Mouse (Mus musculus): ENCODE data around the gene Kcnq4. TPM values are rescaled to one million over a fixed set of nuclear protein-coding genes. Genes with fewer than 3 reads are reported as not detected.

Gene Kcnq4
- polyA plus RNA-seq, 1 experiment from 2014 or later: 3.5 TPM

GRCm38 (mm10) chr4:120743636-120744035, 4.8 kb downstream of the Kcnq4 start:
- H3K27me3 ChIP-seq: peaks cover 65% of the 10 kb centered on the region
- peaks cover 32% of the 10 kb centered on the region for H3K4me1 ChIP-seq

GRCm38 (mm10) chr4:120741303-120741702, 7.1 kb downstream of the Kcnq4 start:
- no peak overlapping the region for H3K27ac ChIP-seq
- H3K4me2 ChIP-seq: no peak overlapping the region
- H3K9ac ChIP-seq: no peak overlapping the region
- H3K36me3 ChIP-seq (replicated peaks): no peaks in the 10 kb centered on the region
- no peak overlapping the region for H3K4me3 ChIP-seq (replicated peaks)
- peaks cover 58% of the 10 kb centered on the region for H3K27me3 ChIP-seq
- no peaks in the 10 kb centered on the region for H3K9me3 ChIP-seq
- ATAC-seq (ENCODE audit: low FRiP score): no peak
- 73% methylated on average over 6 of the region's 6 CpGs for WGBS
- H3K4me1 ChIP-seq: peaks cover 9% of the 10 kb centered on the region

More at GRCm38 (mm10) chr4:120743636-120744035, 4.8 kb downstream of the Kcnq4 start:
- no peak overlapping the region for H3K4me3 ChIP-seq (replicated peaks)
- no peak overlapping the region for H3K27ac ChIP-seq
- H3K9ac ChIP-seq: no peak overlapping the region
- WGBS: 67% methylated on average over 3 of the region's 3 CpGs
- no peaks in the 10 kb centered on the region for H3K9me3 ChIP-seq
- H3K4me2 ChIP-seq: no peak overlapping the region
- ATAC-seq (ENCODE audit: low FRiP score): no peak
- no peaks in the 10 kb centered on the region for H3K36me3 ChIP-seq (replicated peaks)

DNA sequence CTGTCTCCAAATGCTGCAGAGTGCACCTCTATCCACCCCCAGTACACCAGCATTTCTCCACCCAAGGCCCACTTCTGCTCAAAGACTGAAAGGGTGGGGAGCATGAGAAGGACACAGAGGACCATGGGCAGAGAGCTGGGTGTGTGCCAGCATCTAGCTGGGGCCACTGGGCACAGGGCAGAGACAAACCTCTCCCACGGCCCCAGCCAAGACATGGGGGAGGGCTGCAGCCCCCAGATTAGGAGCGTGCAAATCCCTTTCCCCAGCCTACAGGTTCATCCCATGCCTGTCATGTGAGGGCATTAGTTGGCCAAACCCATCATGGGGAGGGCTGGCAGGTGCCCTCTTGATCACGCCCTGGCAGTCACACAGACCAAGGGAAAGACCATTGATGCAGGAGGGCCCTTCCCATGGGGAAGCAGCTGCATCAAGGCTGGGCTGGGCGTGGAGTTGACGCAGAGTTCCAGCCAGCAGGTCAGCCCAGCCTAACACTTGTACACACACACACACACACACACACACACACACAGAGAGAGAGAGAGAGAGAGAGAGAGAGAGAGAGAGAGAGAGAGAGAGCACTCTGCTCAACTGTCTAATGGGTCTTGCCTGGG, 14.3 kb downstream of the Kcnq4 start:
- Histone ChIP-seq H3K4me1 (peaks cover 24% of the 10 kb centered on the region), H3K9me3 (no peaks in the 10 kb centered on the region), H3K9ac (no peak overlapping the region), H3K27me3 (peaks cover 66% of the 10 kb centered on the region), H3K27ac (no peak overlapping the region), H3K4me2 (no peak overlapping the region), H3K4me3 (replicated peaks) (no peak overlapping the region), H3K36me3 (replicated peaks) (no peaks in the 10 kb centered on the region)
- 75% methylated on average over 5 of the region's 5 CpGs for WGBS
- no peak for ATAC-seq (ENCODE audit: low FRiP score)

- Histone ChIP-seq H3K4me2 (no peak overlapping the region), H3K9ac (no peak overlapping the region), H3K27me3 (peaks cover 60% of the 10 kb centered on the region), H3K4me1 (peaks cover 24% of the 10 kb centered on the region), H3K36me3 (replicated peaks) (no peaks in the 10 kb centered on the region), H3K4me3 (replicated peaks) (no peak overlapping the region), H3K27ac (no peak overlapping the region), H3K9me3 (no peaks in the 10 kb centered on the region)
- ATAC-seq (ENCODE audit: low FRiP score): no peak
- 82% methylated on average over 6 of the region's 6 CpGs for WGBS
Measured at GRCm38 (mm10) chr4:120732737-120733136, 15.7 kb downstream of the Kcnq4 start.

- H3K4me1 ChIP-seq: peaks cover 24% of the 10 kb centered on the region
- peak overlapping the region; percentile 63 for H3K9ac ChIP-seq
- H3K4me3 ChIP-seq (replicated peaks): peak overlapping the region; percentile 51
- peak; percentile 88 for ATAC-seq (ENCODE audit: low FRiP score)
- under 1% methylated on average over 40 of the region's 40 CpGs for WGBS
- peak overlapping the region; percentile 89 for H3K4me2 ChIP-seq
- no peaks in the 10 kb centered on the region for H3K36me3 ChIP-seq (replicated peaks)
- peaks cover 54% of the 10 kb centered on the region for H3K27me3 ChIP-seq
- H3K27ac ChIP-seq: no peak overlapping the region
- no peaks in the 10 kb centered on the region for H3K9me3 ChIP-seq
Measured at GRCm38 (mm10) chr4:120731030-120731644, 17.3 kb downstream of the Kcnq4 start.

GRCm38 (mm10) chr4:120730574-120730973, 17.8 kb downstream of the Kcnq4 start:
- no peak for ATAC-seq (ENCODE audit: low FRiP score)
- Histone ChIP-seq H3K4me1 (peaks cover 24% of the 10 kb centered on the region), H3K9me3 (no peaks in the 10 kb centered on the region), H3K36me3 (replicated peaks) (no peaks in the 10 kb centered on the region), H3K9ac (no peak overlapping the region), H3K27ac (no peak overlapping the region), H3K4me3 (replicated peaks) (peak overlapping the region; percentile 51), H3K27me3 (peaks cover 54% of the 10 kb centered on the region), H3K4me2 (peak overlapping the region; percentile 89)
- WGBS: 31% methylated on average over 6 of the region's 6 CpGs

- H3K4me3 ChIP-seq (replicated peaks): no peak overlapping the region
- H3K27me3 ChIP-seq: peaks cover 55% of the 10 kb centered on the region
- 74% methylated on average over 6 of the region's 6 CpGs for WGBS
- peaks cover 24% of the 10 kb centered on the region for H3K4me1 ChIP-seq
- H3K9me3 ChIP-seq: no peaks in the 10 kb centered on the region
- H3K27ac ChIP-seq: no peak overlapping the region
- no peak overlapping the region for H3K9ac ChIP-seq
- no peak for ATAC-seq (ENCODE audit: low FRiP score)
- no peak overlapping the region for H3K4me2 ChIP-seq
- no peaks in the 10 kb centered on the region for H3K36me3 ChIP-seq (replicated peaks)
Measured at GRCm38 (mm10) chr4:120730146-120730545, 18.3 kb downstream of the Kcnq4 start.

DNA sequence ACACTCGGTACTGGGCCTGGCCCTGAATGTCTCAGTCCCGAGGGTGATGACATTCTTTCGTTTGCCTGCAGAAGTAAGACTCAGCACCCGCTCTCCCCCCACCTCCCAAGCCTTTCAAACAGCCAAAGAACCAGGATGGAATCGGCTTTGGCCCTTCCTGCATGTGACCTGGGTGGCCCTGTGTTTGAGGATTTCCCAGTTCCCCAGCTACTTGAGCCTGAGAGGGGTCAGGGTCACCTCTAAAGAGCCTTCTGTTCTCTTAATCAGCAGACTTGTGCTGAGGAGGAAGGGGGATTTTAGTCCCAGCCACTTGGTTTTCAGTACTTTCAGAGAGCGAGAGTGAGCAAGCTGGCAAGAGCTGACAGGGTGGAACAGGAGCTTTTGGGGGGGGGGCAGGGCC, 19.0 kb downstream of the Kcnq4 start:
- WGBS: 35% methylated on average over 6 of the region's 6 CpGs
- peaks cover 24% of the 10 kb centered on the region for H3K4me1 ChIP-seq
- H3K4me3 ChIP-seq (replicated peaks): no peak overlapping the region
- H3K4me2 ChIP-seq: no peak overlapping the region
- no peaks in the 10 kb centered on the region for H3K9me3 ChIP-seq
- H3K9ac ChIP-seq: no peak overlapping the region
- H3K27me3 ChIP-seq: peaks cover 51% of the 10 kb centered on the region
- H3K36me3 ChIP-seq (replicated peaks): no peaks in the 10 kb centered on the region
- H3K27ac ChIP-seq: no peak overlapping the region
- ATAC-seq (ENCODE audit: low FRiP score): no peak

DNA sequence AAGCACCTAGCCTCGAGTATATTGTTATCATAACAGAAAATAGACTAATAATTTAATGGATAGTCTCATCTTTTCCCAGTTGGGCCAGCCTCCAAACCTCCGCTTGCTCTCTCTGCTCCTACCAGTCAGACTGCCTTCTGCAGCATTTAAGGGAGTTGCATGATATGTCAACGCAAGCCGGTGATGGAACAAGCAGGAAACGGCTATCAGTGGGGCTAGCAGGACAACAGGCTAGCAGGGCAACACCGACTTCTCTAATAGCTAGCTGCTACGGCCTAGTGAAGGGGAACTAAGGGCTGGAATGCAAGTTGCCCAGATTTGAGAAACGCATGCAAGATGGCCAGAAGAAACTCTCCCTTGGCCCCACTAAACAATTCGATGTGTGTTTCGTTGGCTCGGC, 20.6 kb downstream of the Kcnq4 start:
- no peak overlapping the region for H3K4me2 ChIP-seq
- H3K4me1 ChIP-seq: peaks cover 17% of the 10 kb centered on the region
- 87% methylated on average over 11 of the region's 11 CpGs for WGBS
- H3K27me3 ChIP-seq: peaks cover 41% of the 10 kb centered on the region
- H3K4me3 ChIP-seq (replicated peaks): no peak overlapping the region
- no peak overlapping the region for H3K27ac ChIP-seq
- H3K36me3 ChIP-seq (replicated peaks): no peaks in the 10 kb centered on the region
- H3K9ac ChIP-seq: no peak overlapping the region
- ATAC-seq (ENCODE audit: low FRiP score): no peak
- H3K9me3 ChIP-seq: no peaks in the 10 kb centered on the region

DNA sequence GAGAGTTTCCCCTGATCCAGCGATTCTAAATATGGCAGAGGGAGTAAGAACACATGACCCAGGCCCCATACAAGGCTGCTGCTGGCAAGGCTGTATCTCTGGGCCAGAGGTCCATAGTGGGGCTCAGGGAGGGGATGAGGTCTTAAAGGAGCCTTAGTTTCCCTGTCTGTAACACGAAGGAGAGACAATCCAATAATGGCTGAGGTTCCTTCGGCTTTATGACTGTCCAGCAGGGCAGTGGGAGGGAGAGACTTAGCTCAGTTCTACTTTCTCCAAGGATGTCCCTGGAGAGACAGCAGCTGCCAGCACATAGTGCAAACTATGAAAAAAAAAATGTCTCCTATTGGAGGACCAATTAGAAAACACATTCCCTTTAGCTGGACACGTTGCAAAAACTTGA, 22.2 kb downstream of the Kcnq4 start:
- Histone ChIP-seq H3K4me2 (no peak overlapping the region), H3K4me3 (replicated peaks) (no peak overlapping the region), H3K9me3 (no peaks in the 10 kb centered on the region), H3K36me3 (replicated peaks) (no peaks in the 10 kb centered on the region), H3K27me3 (peaks cover 24% of the 10 kb centered on the region), H3K27ac (no peak overlapping the region), H3K9ac (no peak overlapping the region), H3K4me1 (peaks cover 11% of the 10 kb centered on the region)
- 68% methylated on average over 4 of the region's 4 CpGs for WGBS
- no peak for ATAC-seq (ENCODE audit: low FRiP score)

GRCm38 (mm10) chr4:120725516-120726090, 22.8 kb downstream of the Kcnq4 start:
- Histone ChIP-seq H3K4me3 (replicated peaks) (no peak overlapping the region), H3K4me2 (no peak overlapping the region), H3K27me3 (peaks cover 21% of the 10 kb centered on the region), H3K27ac (no peak overlapping the region), H3K9ac (no peak overlapping the region), H3K4me1 (peaks cover 7% of the 10 kb centered on the region), H3K9me3 (no peaks in the 10 kb centered on the region), H3K36me3 (replicated peaks) (no peaks in the 10 kb centered on the region)
- 39% methylated on average over 5 of the region's 5 CpGs for WGBS
- no peak for ATAC-seq (ENCODE audit: low FRiP score)

DNA sequence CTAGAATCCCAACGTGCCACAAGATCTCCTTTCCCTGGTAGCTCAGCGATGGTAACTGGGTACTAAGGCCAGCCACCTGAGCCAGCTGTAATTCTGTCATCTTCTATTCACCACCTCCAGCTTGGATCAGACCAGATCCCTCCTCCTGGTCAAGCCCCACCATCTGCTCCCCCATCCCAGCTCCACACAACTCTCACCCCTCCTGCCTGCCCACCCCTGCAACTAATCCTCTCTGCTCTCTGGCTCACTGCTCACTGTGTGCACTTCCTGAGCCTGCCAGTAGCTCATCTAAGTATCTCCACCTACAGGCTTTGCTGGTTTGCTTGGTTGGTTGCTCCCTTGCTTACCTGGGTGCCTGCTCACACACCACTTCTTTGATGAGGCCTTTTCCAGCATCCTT, 26.8 kb downstream of the Kcnq4 start:
- no peaks in the 10 kb centered on the region for H3K36me3 ChIP-seq (replicated peaks)
- ATAC-seq (ENCODE audit: low FRiP score): no peak
- no peak overlapping the region for H3K4me2 ChIP-seq
- 69% methylated on average over 2 of the region's 2 CpGs for WGBS
- H3K27me3 ChIP-seq: peaks cover 22% of the 10 kb centered on the region
- H3K9me3 ChIP-seq: no peaks in the 10 kb centered on the region
- no peak overlapping the region for H3K27ac ChIP-seq
- H3K9ac ChIP-seq: no peak overlapping the region
- peaks cover 2% of the 10 kb centered on the region for H3K4me1 ChIP-seq
- no peak overlapping the region for H3K4me3 ChIP-seq (replicated peaks)

DNA sequence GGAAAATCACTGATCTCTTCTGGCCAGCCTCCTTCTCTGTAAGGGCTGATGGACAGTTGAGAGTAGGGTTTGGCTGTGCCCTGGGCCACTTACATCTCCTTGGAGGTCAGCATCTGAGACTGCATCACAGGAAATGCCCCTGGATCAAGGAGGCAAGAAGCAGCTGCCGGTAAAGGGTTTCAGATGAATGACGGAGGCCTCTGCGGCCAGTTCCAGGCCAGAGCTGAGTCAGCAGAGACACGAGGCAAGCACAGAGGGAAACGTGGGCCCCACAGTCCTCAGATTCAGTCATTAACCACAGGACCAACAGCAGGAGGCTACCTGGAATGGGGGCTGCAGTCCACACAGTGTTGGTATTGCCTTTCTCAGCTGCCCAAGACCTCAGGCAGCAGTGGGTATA, 29.3 kb downstream of the Kcnq4 start:
- H3K4me2 ChIP-seq: no peak overlapping the region
- peaks cover 15% of the 10 kb centered on the region for H3K4me1 ChIP-seq
- peaks cover 32% of the 10 kb centered on the region for H3K27me3 ChIP-seq
- no peak overlapping the region for H3K27ac ChIP-seq
- no peak overlapping the region for H3K4me3 ChIP-seq (replicated peaks)
- H3K36me3 ChIP-seq (replicated peaks): no peaks in the 10 kb centered on the region
- no peaks in the 10 kb centered on the region for H3K9me3 ChIP-seq
- 55% methylated on average over 5 of the region's 5 CpGs for WGBS
- ATAC-seq (ENCODE audit: low FRiP score): no peak
- no peak overlapping the region for H3K9ac ChIP-seq

Measured in forebrain, embryonic 12.5 days (tissue).